Mouse (Mus musculus): Measurements from ENCODE around the gene Ccser2.

Gene Ccser2

GRCm38 (mm10) chr14:36866966-36867700 is 101.4 kb downstream of the Ccser2 start:
- peak; percentile 77 for DNase-seq

- peak; percentile 93 for DNase-seq
Measured at GRCm38 (mm10) chr14:36863877-36864489, 104.6 kb downstream of the Ccser2 start.

DNA sequence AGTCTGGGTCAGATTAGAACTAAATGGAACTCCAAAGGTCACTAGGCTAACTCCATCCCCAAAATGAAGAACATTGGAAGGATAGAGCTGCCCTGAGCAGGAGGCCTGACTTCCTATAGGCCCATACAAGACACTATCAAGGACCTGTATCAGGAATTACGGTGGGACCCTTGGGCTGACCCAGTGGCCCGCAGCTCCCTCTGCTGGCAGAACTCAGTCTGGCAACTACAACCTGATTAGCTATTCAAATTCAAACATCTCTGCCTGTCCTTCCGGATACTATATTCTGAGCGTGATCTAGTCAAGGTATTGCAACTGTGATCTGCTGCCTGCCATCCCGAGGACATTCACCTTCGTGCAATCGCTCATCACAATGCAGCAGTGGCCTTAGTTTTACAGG is 106.2 kb downstream of the Ccser2 start:
- peak; percentile 51 for DNase-seq

DNA sequence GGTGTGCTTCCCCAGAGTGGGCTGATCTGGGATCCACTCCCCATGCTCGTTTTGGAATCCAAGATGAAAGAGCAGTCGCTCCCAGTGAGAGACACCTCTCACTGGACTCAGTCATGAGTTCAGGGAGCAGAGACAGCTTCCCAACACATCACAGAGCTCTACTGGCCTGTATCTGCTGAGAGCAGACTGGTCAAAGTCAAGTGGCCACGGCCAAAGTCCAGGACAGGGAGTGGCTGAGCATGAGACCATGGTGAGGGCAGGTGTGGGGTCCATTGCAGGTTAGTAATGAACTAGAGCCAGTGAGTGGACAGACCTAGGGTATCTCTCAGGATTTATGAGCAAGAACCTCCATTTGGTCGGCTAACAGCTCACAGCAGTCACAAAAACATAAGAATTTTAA is 109.6 kb downstream of the Ccser2 start:
- peak; percentile 41 for DNase-seq

DNA sequence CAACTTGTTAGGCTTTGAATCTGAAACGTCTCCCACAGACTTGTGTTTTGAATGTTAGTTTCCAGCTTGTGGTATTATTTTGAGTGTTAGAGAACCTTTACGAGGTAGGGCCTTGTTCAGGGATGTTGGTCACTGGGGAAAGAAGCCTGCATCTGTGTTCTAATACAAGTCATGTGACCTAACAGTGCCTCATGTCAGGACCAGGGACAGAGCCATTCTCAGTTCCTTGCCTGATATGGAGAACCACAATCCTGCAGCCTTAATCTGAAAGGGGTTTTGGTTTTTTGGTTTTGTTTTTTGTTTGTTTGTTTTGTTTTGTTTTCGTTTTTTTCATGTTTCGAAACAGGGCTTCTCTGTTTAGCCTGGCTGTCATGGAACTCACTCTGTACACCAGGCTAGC is 115.6 kb downstream of the Ccser2 start:
- DNase-seq: no peak

DNA sequence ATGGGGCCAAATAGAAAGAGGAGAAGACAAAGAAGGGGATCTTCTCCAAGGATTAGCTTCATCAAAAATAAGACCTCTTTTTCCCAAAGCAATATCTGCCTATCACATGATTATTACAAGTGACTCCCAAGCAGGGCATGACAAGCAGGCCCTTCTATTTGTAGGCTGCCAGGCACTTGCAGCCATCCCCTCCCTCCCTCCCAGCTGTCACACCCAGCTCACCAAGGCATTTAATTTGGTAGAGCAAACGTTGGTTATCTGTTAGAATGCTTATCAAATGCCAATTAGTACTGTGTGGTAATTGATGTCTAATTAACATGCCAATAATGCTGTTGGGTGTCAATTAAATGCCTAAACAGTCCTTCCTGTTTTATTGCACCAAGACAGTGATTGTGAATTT is 119.7 kb downstream of the Ccser2 start:
- DNase-seq: no peak

Measured in kidney, adult 9 months (tissue).